Mouse (Mus musculus) layer of hippocampus, postnatal 36 days (tissue): ENCODE measurements around the gene Taf3. TPM values are rescaled to one million over a fixed set of nuclear protein-coding genes. Genes with fewer than 3 reads are reported as not detected.

Source experiments
- DNase-seq, 2 experiments: peaks; one replicate each; pipeline ENCODE4 v3.0.0; 2022
- total RNA-seq, 2 experiments: library from RNA; stranded (reverse); gene quantifications; 2 replicates each; pipeline ENCODE4 v1.2.3; 2021

Taf3 gene
- total RNA-seq, 2 experiments from 2014 or later: 15.0 to 15.8 TPM

- no peak for DNase-seq
These were observed 172.6 kb downstream of the Taf3 start for GRCm38 (mm10) chr2:9875676-9876357.

GRCm38 (mm10) chr2:9875220-9875619, 173.2 kb downstream of the Taf3 start:
- no peak for DNase-seq

- DNase-seq: no peak
These were observed 173.8 kb downstream of the Taf3 start for GRCm38 (mm10) chr2:9874467-9875219.

GRCm38 (mm10) chr2:9873757-9874156, 174.6 kb downstream of the Taf3 start:
- no peak for DNase-seq

- DNase-seq: no peak
These were observed 175.7 kb downstream of the Taf3 start for GRCm38 (mm10) chr2:9872682-9873081.

- no peak for DNase-seq
These were observed 176.6 kb downstream of the Taf3 start for GRCm38 (mm10) chr2:9871798-9872197.

GRCm38 (mm10) chr2:9871141-9871716, 177.2 kb downstream of the Taf3 start:
- DNase-seq: no peak

GRCm38 (mm10) chr2:9867092-9867825, 181.1 kb downstream of the Taf3 start:
- DNase-seq: no peak

Other genes with a start within 250 kb of the Taf3 start
- not detected for gene 4930412O13Rik, start 167.3 kb downstream of the Taf3 start, total RNA-seq
- gene 9230102O04Rik, start 159.1 kb downstream of the Taf3 start, total RNA-seq: not detected
- under 1 TPM in 1 of 2 experiments, not detected in 1; 0.15 TPM for gene Gata3, start 158.6 kb downstream of the Taf3 start, total RNA-seq
- 100 to 1,000 TPM; 256 to 257 TPM for gene Atp5c1, start 31.9 kb upstream of the Taf3 start, total RNA-seq
- 10 to 100 TPM; 12.4 TPM for gene Kin, start 32.0 kb upstream of the Taf3 start, total RNA-seq
- gene Itih2, start 82.8 kb upstream of the Taf3 start, total RNA-seq: 1 to 10 TPM; 1.7 to 2.2 TPM
- gene Itih5, start 105.0 kb upstream of the Taf3 start, total RNA-seq: 10 to 100 TPM; 11.9 to 15.0 TPM